8 mouse cellular contexts compared by ENCODE assay signal in genomic region chr9:68653211-68654038, GRCm38 (mm10). TPM values are rescaled to one million over a fixed set of nuclear protein-coding genes. Genes with fewer than 3 reads are reported as not detected.
DNase-seq lines count a peak whose midpoint lies in the region; ATAC-seq and TF ChIP-seq lines count a peak whose summit lies in the region.

Gene Rora (plus strand): TSS chr9:68653786.

- ATAC-seq in erythroblast, adult 5-6 weeks (replicated peaks; ENCODE audit: low FRiP score, poor library complexity, severe bottlenecking), result no peak
- ATAC-seq in embryonic facial prominence, embryonic 11.5 days (replicated peaks; ENCODE audit: insufficient number of reproducible peaks, low FRiP score, low TSS enrichment, low read depth), result peak; percentile 73
- peak; percentile 50 for ATAC-seq in intestine, postnatal 0 days
- peak; percentile 87 for ATAC-seq in midbrain, embryonic 13.5 days
- peak; percentile 85 for ATAC-seq in stomach, postnatal 0 days (ENCODE audit: low FRiP score, low TSS enrichment)

- H3K36me3 ChIP-seq in erythroblast, embryonic 14.5 days (ENCODE audit: control insufficient read depth), result no peaks in the 10 kb centered on the region
- H3K36me3 ChIP-seq in embryonic facial prominence, embryonic 11.5 days (replicated peaks; ENCODE audit: control insufficient read depth, insufficient read depth, low read depth, low read length), result no peaks in the 10 kb centered on the region
- no peaks in the 10 kb centered on the region for H3K36me3 ChIP-seq in intestine, postnatal 0 days (ENCODE audit: control insufficient read depth, insufficient read depth)
- H3K36me3 ChIP-seq in midbrain, embryonic 13.5 days, result no peaks in the 10 kb centered on the region
- no peaks in the 10 kb centered on the region for H3K36me3 ChIP-seq in stomach, postnatal 0 days (ENCODE audit: control insufficient read depth, insufficient read depth, low read length)

- H3K4me2 ChIP-seq in embryonic facial prominence, embryonic 11.5 days (ENCODE audit: low read depth, low read length), result peak within 1 kb of the TSS; percentile 94
- peak within 1 kb of the TSS; percentile 92 for H3K4me2 ChIP-seq in intestine, postnatal 0 days (replicated peaks; ENCODE audit: low read depth)
- H3K4me2 ChIP-seq in midbrain, embryonic 13.5 days (replicated peaks), result peak within 1 kb of the TSS; percentile 73
- H3K4me2 ChIP-seq in stomach, postnatal 0 days (replicated peaks; ENCODE audit: low read depth), result peak within 1 kb of the TSS; percentile 96

- no peaks in the 10 kb centered on the region for H3K4me1 ChIP-seq in erythroblast, embryonic 14.5 days (ENCODE audit: control insufficient read depth)
- no peaks in the 10 kb centered on the region; the same call in 1 of the 2 replicates for H3K4me1 ChIP-seq in embryonic facial prominence, embryonic 11.5 days (ENCODE audit: control insufficient read depth, insufficient read depth, low read length)
- no peaks in the 10 kb centered on the region for H3K4me1 ChIP-seq in intestine, postnatal 0 days (replicated peaks; ENCODE audit: control insufficient read depth, insufficient read depth, low read length)
- peaks cover 26% of the 10 kb centered on the region for H3K4me1 ChIP-seq in midbrain, embryonic 13.5 days (replicated peaks)
- H3K4me1 ChIP-seq in stomach, postnatal 0 days (replicated peaks; ENCODE audit: control insufficient read depth, insufficient read depth), result no peaks in the 10 kb centered on the region

- peak; percentile 81 for DNase-seq in embryonic facial prominence, embryonic 11.5 days (ENCODE audit: low spot score)
- peak; percentile 97 for DNase-seq in heart, adult 11 months
- peak; percentile 85 for DNase-seq in left cerebral cortex, postnatal 4 days
- peak; percentile 59 for DNase-seq in stomach, postnatal 0 days (ENCODE audit: low spot score)

- H3K27me3 ChIP-seq in erythroblast, embryonic 14.5 days (ENCODE audit: control insufficient read depth), result peaks cover 37% of the 10 kb centered on the region
- no peaks in the 10 kb centered on the region; the same call in 1 of the 2 replicates for H3K27me3 ChIP-seq in embryonic facial prominence, embryonic 11.5 days (ENCODE audit: control insufficient read depth, insufficient read depth, low read length)
- H3K27me3 ChIP-seq in intestine, postnatal 0 days (replicated peaks; ENCODE audit: control insufficient read depth, insufficient read depth, low read length), result peaks cover 10% of the 10 kb centered on the region; the same call in 1 of the 2 replicates
- H3K27me3 ChIP-seq in midbrain, embryonic 13.5 days, result no peaks in the 10 kb centered on the region; the same call in 1 of the 2 replicates
- H3K27me3 ChIP-seq in stomach, postnatal 0 days (ENCODE audit: control insufficient read depth, insufficient read depth, low read length), result no peaks in the 10 kb centered on the region

- peak within 1 kb of the TSS; percentile 47 for H3K4me3 ChIP-seq in erythroblast, embryonic 14.5 days (replicated peaks)
- peak within 1 kb of the TSS; percentile 81 for H3K4me3 ChIP-seq in embryonic facial prominence, embryonic 11.5 days (ENCODE audit: low read depth, low read length)
- peak within 1 kb of the TSS; percentile 82 for H3K4me3 ChIP-seq in intestine, postnatal 0 days (ENCODE audit: low read depth, low read length)
- peak within 1 kb of the TSS; percentile 81 for H3K4me3 ChIP-seq in midbrain, embryonic 13.5 days (replicated peaks)
- H3K4me3 ChIP-seq in stomach, postnatal 0 days (ENCODE audit: low read depth, low read length), result peak within 1 kb of the TSS; percentile 85

- H3K9ac ChIP-seq in embryonic facial prominence, embryonic 11.5 days (replicated peaks; ENCODE audit: low read length), result peak within 1 kb of the TSS; percentile 78
- peak within 1 kb of the TSS; percentile 53 for H3K9ac ChIP-seq in intestine, postnatal 0 days (ENCODE audit: low read depth, low read length)
- H3K9ac ChIP-seq in midbrain, embryonic 13.5 days (replicated peaks), result peak within 1 kb of the TSS; percentile 85
- H3K9ac ChIP-seq in stomach, postnatal 0 days (ENCODE audit: low read length), result peak within 1 kb of the TSS; percentile 82

- TF ChIP-seq CTCF in intestine, postnatal 0 days (IDR thresholded peaks at IDR 0.05; ENCODE audit: low read depth), result peak; percentile 51
- TF ChIP-seq CTCF in stomach, postnatal 0 days (IDR thresholded peaks at IDR 0.05; ENCODE audit: low read depth), result peak; percentile 60

- peak within 1 kb of the TSS; percentile 85 for H3K27ac ChIP-seq in embryonic facial prominence, embryonic 11.5 days (replicated peaks; ENCODE audit: low read depth, low read length)
- peak within 1 kb of the TSS; percentile 21; the same call in 1 of the 2 replicates for H3K27ac ChIP-seq in intestine, postnatal 0 days (ENCODE audit: low read depth, low read length)
- H3K27ac ChIP-seq in midbrain, embryonic 13.5 days, result peak within 1 kb of the TSS; percentile 94
- peak within 1 kb of the TSS; percentile 93 for H3K27ac ChIP-seq in stomach, postnatal 0 days (replicated peaks)

- WGBS in embryonic facial prominence, embryonic 11.5 days, result under 1% methylated on average over 71 of the region's 72 CpGs
- under 1% methylated on average over 68 of the region's 72 CpGs for WGBS in intestine, postnatal 0 days
- under 1% methylated on average over 69 of the region's 72 CpGs for WGBS in midbrain, embryonic 13.5 days
- WGBS in stomach, postnatal 0 days, result under 1% methylated on average over 69 of the region's 72 CpGs

- no peak for TF ChIP-seq EP300 in stomach, postnatal 0 days (optimal IDR thresholded peaks at IDR 0.05)

- intact Hi-C loops in left cerebral cortex, postnatal 4 days (cut with DNase I), result loop anchor here (5.0 kb wide), 1 partner anchor 636 kb away; no protein-coding TSS in a partner anchor

- H3K9me3 ChIP-seq in erythroblast, embryonic 14.5 days (ENCODE audit: control insufficient read depth, low read length), result no peaks in the 10 kb centered on the region
- H3K9me3 ChIP-seq in embryonic facial prominence, embryonic 11.5 days (replicated peaks; ENCODE audit: control insufficient read depth, low read length), result no peaks in the 10 kb centered on the region
- H3K9me3 ChIP-seq in intestine, postnatal 0 days (ENCODE audit: control insufficient read depth), result no peaks in the 10 kb centered on the region
- H3K9me3 ChIP-seq in midbrain, embryonic 13.5 days, result no peaks in the 10 kb centered on the region
- H3K9me3 ChIP-seq in stomach, postnatal 0 days (ENCODE audit: control insufficient read depth, low read length), result no peaks in the 10 kb centered on the region

RNA-seq across cellular contexts. Expression of gene Rora, which starts in this region (rescaled TPM):
- polyA plus RNA-seq in erythroblast, embryonic 14.5 days (2012), result under 0.01 TPM in 1 of 2 replicates, not detected in the other
- not detected in 2 replicates for total RNA-seq in erythroblast, adult 5-6 weeks (2015; ENCODE audit: low replicate concordance)
- 0.17 and 0.42 TPM in 2 replicates for total RNA-seq in erythroblast, adult 5-6 weeks (2017; ENCODE audit: low replicate concordance)
- 5.7 and 8.7 TPM in 2 replicates for polyA plus RNA-seq in embryonic facial prominence, embryonic 11.5 days (2014; fragmentation: Nextera tagmentation; extraction: Ambion mirVana)
- 4.7 and 6.1 TPM in 2 replicates for polyA plus RNA-seq in intestine, postnatal 0 days (2015; fragmentation: Nextera tagmentation; extraction: Ambion mirVana)
- 10 to 100 TPM; 25.3 to 29.2 TPM for total RNA-seq in left cerebral cortex, postnatal 4 days (2021)
- 21.0 and 29.7 TPM in 2 replicates for polyA plus RNA-seq in midbrain, embryonic 13.5 days (2015; fragmentation: Nextera tagmentation; extraction: Ambion mirVana)
- polyA plus RNA-seq in stomach, postnatal 0 days (2015; fragmentation: Nextera tagmentation; extraction: Ambion mirVana), result 7.5 and 7.9 TPM in 2 replicates

Comparison
In these comparisons a context has a peak if more than half of its experiments do, and no peak if none do; other contexts are left out.
1. RNA of gene Rora (total RNA-seq): 25.3 to 29.2 TPM in left cerebral cortex, postnatal 4 days; 0.17 to 0.42 TPM in erythroblast, adult 5-6 weeks; every median in the first group is over 10 times any median in the second.
2. H3K27ac ChIP-seq: peak in every context shown above with its lines; median percentile 94 in midbrain, embryonic 13.5 days; 93 in stomach, postnatal 0 days; 85 in embryonic facial prominence, embryonic 11.5 days; 21 in intestine, postnatal 0 days.
3. Peak in every context shown above with its lines, with median percentiles within 50 percentile points of each other: H3K4me3 ChIP-seq, DNase-seq, H3K4me2 ChIP-seq and H3K9ac ChIP-seq.